Mouse (Mus musculus): ENCODE measurements at regions not wholly inside any gene's neighbourhood (a gene's known extent, or its start where the extent isn't known, plus 50 kb on each side); places are given as distances from the start of the nearest gene placed in this dataset.

DNA sequence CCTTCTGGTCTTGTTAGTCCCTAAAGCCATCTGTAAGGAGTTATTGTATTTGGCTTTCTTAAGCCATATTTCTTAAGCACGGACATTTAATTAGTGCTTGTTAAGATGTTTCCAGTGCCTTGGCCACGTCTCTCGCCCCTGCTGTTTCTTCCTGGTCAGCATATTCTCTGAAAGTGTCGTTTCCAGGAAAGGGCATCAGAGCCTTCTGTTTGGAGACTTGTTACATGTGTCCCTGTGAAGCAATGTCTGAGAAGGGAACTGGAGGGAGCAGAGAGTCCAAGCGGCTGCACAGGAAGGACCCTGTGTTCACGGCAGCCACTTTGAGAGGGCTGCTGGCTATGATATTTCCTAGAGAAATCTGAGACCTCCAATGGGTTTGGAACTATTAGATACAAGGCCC, 320.7 kb downstream of the Mtx2 start:
- no peak for TF ChIP-seq POLR2A (IDR thresholded peaks at IDR 0.05; ENCODE audit: control insufficient read depth in 1 of 2, insufficient read depth in 1 of 2, low read depth in 1 of 2, low read length in 2 of 2, poor library complexity in 1 of 2)
- no peak for TF ChIP-seq CHD2 (IDR thresholded peaks at IDR 0.05; ENCODE audit: low read length)
- no peak for TF ChIP-seq KAT2A (conservative IDR thresholded peaks at IDR 0.05; ENCODE audit: low read depth, low read length)

All from MEL (cell line).